Mouse (Mus musculus) colon, adult 2 months (tissue): ENCODE measurements around the gene Scnn1a. TPM values are rescaled to one million over a fixed set of nuclear protein-coding genes. Genes with fewer than 3 reads are reported as not detected.

Experiments
- polyA plus RNA-seq: library from polyadenylated mRNA; depleted of rRNA; stranded (reverse); fragments of >200 nt; gene quantifications from 2 replicates; pipeline ENCODE4 v1.2.3, GENCODE M21; 2012; rRNA removed

Scnn1a gene
- 112 and 130 TPM in 2 replicates for polyA plus RNA-seq

DNA sequence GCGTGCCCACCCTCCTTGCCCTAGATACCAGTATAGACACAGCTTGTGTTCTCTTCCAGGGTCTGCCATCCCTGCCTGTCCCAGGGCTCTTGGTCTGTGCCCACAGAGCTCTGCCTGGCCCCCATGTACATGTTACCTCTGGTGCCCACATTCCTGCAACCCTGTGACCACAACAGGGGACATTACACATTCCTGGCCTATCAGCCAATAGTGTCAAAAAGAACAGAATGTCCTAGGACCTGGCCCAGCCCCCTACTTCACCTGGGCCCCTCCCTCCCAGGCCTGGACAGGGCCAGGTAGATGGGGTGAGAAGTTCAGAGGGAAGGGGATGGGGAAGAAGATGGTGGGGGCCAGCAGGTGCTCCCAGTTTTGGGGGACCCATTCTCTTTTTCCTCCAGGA, at the start of gene Scnn1a:
Scnn1a (plus strand) TSS at position 337 of the 400 bp plus-strand sequence.

DNA sequence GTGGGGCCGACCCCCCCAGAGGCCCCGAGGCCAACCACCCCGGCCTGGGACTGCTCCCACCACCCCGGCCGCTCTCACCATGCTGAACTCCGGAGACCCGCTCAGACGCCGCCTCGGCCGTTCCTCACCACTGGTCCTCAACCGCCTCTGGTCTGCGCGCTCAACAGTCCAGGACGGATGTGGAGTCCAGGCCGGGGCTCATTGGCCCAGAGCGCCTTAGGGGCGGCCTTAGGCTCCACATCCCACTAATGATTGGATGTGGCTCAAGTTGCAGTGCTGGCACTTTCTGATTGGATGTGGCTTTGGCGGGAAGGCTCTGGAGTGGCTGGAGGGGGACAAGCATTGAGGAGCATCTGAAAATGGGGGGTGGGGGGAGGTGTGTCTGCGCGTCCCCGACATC, 34.6 kb upstream of the Scnn1a start, which contains the start of gene Tuba3a:
Tuba3a (minus strand) TSS at position 153 of the 400 bp plus-strand sequence.

DNA sequence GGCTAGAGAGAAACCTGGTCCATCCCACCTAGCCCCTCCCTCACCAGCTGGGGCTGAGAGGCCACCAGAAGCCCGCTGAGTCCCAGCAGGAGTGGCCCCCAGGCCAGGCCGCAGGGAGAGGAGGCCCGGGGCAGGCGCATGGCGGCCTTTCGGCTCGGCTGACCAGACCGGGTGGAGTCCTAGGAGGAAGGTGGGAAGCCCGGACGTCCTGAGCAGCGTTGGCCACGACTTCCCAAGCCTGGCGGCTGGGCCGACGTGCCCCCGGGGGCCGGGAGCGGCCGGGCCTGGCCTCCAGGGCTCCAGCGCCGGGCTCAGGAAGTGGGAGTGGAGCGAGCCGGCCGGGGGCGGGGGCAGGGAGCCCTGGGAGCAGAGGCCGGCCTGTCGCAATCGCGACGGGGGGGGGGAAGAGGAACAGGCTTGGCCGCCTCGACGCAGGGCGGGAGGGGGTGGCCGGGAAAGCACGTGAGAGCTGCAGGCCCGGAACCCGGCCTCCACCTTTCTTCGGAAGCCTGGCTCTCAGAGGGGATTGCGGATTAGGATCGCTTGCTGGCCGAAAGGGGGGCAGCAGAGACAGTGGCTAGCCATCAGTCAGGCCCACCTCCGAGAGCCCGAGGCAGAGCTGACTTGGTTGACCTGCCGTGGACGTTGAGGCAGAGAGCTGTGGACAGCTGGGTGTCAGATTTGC, 6.8 kb upstream of the Scnn1a start, which contains the start of gene Ltbr:
Ltbr (minus strand) TSS at position 340 of the 685 bp plus-strand sequence.

DNA sequence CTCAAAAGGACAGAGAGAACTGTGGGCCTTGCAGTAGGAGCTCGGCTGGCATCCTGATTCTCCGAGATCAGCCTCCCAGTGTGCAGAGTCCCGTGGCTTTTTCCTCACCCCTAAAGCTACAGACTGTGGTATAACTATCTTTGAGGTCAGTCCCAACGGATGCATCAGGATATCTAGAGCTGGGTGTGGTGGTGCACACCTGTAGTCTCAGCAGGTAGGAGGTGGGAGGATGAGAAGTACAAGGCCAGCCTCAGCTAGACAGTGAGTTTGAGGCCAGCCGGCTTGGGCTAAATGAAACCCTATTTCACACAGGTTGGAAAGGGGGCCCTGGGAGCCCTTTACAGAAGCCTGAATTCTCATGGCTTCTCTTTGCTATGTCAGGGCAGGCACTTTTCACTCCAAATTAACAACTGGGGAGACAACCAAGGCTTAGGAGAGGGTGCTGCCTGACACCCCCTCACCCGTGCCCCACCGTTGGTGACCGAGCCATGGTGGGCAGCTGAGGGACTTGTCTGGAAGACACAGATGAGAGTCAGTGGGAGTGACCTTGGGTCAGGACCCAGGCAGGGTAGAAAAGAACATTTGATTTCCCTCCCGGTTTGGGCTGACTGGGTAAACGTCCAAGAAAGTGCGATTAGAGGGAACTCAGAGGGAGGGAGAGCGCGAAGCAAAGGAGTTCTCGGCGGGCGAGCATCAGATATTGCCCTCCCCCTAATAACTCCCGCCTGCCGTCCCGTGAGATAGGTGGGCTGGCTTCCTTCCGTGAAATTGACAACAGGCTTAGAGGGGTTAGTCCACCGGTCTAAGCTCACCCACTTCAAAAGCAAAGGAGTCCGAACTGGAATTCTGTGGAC, 28.5 kb downstream of the Scnn1a start, which contains the start of gene Tnfrsf1a:
Tnfrsf1a (plus strand) TSS at position 642 of the 854 bp plus-strand sequence.

DNA sequence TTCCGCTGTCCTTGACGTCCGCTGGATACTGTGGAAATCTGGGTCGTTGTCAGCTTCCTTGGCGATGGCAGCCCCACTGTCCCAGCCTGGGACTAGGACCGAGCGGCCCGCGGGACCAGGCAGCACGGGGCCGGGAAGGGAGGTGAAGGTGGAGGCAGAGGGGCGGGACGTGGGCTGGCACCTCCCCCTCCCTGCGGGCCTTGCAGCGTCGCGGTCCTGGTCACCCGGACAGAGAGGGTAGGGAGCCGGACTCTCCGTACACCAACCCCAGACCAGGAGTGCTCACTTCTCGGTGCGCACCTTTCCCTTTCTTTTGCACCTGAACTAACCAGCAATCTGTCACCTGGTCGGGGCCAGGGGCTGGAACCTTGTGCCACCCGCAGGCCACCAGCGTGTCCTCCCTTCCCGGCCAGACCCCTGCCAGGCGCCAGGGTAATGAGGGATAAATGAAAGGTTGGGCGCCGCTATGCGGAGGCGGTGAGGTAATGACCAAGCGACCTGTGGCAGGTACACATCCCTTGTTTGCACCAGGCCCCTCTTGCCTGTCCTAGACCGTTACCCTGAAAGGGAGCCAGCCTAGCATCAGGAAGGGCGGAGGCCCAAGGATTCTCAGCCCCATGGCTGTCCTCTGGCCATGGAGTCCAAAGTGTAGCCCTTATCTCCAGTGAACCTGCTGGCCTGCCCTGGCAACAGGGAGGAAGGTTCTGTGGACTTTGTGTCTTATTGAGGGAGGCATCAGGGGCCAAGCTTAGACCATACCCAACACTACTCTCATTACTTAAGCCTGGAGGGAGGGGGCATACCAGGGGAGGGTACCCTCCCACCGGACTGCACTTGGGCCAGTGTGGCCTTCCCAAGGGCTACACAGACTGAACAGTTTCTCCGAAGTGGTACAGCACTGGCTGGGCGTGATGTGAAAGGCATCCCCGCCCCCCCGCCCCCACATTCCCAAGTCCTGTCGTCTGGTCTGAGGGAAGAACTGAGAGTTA, 60.2 kb downstream of the Scnn1a start, which contains the start of gene Plekhg6:
Plekhg6 (minus strand) TSS at position 422 of the 989 bp plus-strand sequence.

Other genes with a start within 250 kb of the Scnn1a start
- 88.5 and 103 TPM in 2 replicates for gene Chd4, start 224.7 kb upstream of the Scnn1a start, polyA plus RNA-seq
- 10.6 and 15.0 TPM in 2 replicates for gene Nop2, start 188.8 kb upstream of the Scnn1a start, polyA plus RNA-seq
- gene Iffo1, start 175.4 kb upstream of the Scnn1a start, polyA plus RNA-seq: 13.1 and 18.1 TPM in 2 replicates
- gene Gapdh, start 154.2 kb upstream of the Scnn1a start, polyA plus RNA-seq: 3,801 and 3,939 TPM in 2 replicates
- 55.4 and 66.7 TPM in 2 replicates for gene Ncapd2, start 129.0 kb upstream of the Scnn1a start, polyA plus RNA-seq
- gene Mrpl51, start 128.9 kb upstream of the Scnn1a start, polyA plus RNA-seq: 61.8 and 98.5 TPM in 2 replicates
- 13.8 and 17.6 TPM in 2 replicates for gene Vamp1, start 105.1 kb upstream of the Scnn1a start, polyA plus RNA-seq
- gene Tapbpl, start 88.8 kb upstream of the Scnn1a start, polyA plus RNA-seq: 25.7 and 34.2 TPM in 2 replicates
- 1.7 and 2.4 TPM in 2 replicates for gene Cd27, start 83.6 kb upstream of the Scnn1a start, polyA plus RNA-seq
- 0.14 TPM in 1 of 2 replicates, not detected in the other for gene Tuba3a, start 34.6 kb upstream of the Scnn1a start, polyA plus RNA-seq
- 159 and 160 TPM in 2 replicates for gene Ltbr, start 6.8 kb upstream of the Scnn1a start, polyA plus RNA-seq
- 99.3 and 119 TPM in 2 replicates for gene Tnfrsf1a, start 28.7 kb downstream of the Scnn1a start, polyA plus RNA-seq
- 17.0 and 18.3 TPM in 2 replicates for gene Plekhg6, start 60.1 kb downstream of the Scnn1a start, polyA plus RNA-seq
- 342 and 371 TPM in 2 replicates for gene Cd9, start 174.1 kb downstream of the Scnn1a start, polyA plus RNA-seq
- 36.1 and 39.6 TPM in 2 replicates for gene Vwf, start 226.1 kb downstream of the Scnn1a start, polyA plus RNA-seq